Mouse (Mus musculus): ENCODE results near the gene Prn. TPM values are rescaled to one million over a fixed set of nuclear protein-coding genes. Genes with fewer than 3 reads are reported as not detected.

The Prn gene
- polyA plus RNA-seq, 1 experiment from 2014 or later, result not detected

GRCm38 (mm10) chr2:131935390-131936105 is 25.8 kb downstream of the Prn start:
- no peaks in the 10 kb centered on the region for H3K27me3 ChIP-seq
- no peak overlapping the region for H3K4me2 ChIP-seq
- no peak overlapping the region for H3K4me3 ChIP-seq (replicated peaks)
- H3K9me3 ChIP-seq (replicated peaks), result no peaks in the 10 kb centered on the region
- no peak overlapping the region for H3K9ac ChIP-seq
- peak; percentile 55; the same call in 1 of the 2 replicates for ATAC-seq (ENCODE audit: insufficient read depth)
- no peak overlapping the region for H3K27ac ChIP-seq (replicated peaks)
- WGBS (ENCODE audit: insufficient replicate concordance), result 59% methylated on average over 10 of the region's 10 CpGs
- H3K36me3 ChIP-seq (replicated peaks), result peaks cover 11% of the 10 kb centered on the region
- peaks cover 41% of the 10 kb centered on the region for H3K4me1 ChIP-seq (replicated peaks)

GRCm38 (mm10) chr2:131936410-131936809 is 26.7 kb downstream of the Prn start:
- no peak overlapping the region for H3K4me3 ChIP-seq (replicated peaks)
- H3K27ac ChIP-seq (replicated peaks), result no peak overlapping the region
- H3K9me3 ChIP-seq (replicated peaks), result no peaks in the 10 kb centered on the region
- peaks cover 49% of the 10 kb centered on the region for H3K4me1 ChIP-seq (replicated peaks)
- H3K36me3 ChIP-seq (replicated peaks), result peaks cover 11% of the 10 kb centered on the region
- no peak overlapping the region for H3K4me2 ChIP-seq
- H3K27me3 ChIP-seq, result no peaks in the 10 kb centered on the region
- no peak overlapping the region for H3K9ac ChIP-seq
- no peak for ATAC-seq (ENCODE audit: insufficient read depth)
- WGBS (ENCODE audit: insufficient replicate concordance), result 85% methylated on average over 10 of the region's 10 CpGs

- Histone ChIP-seq H3K27me3 (no peaks in the 10 kb centered on the region), H3K36me3 (replicated peaks) (peaks cover 11% of the 10 kb centered on the region), H3K4me3 (replicated peaks) (no peak overlapping the region), H3K4me1 (replicated peaks) (peaks cover 35% of the 10 kb centered on the region), H3K9me3 (replicated peaks) (no peaks in the 10 kb centered on the region), H3K27ac (replicated peaks) (peak overlapping the region; percentile 81), H3K4me2 (no peak overlapping the region), H3K9ac (no peak overlapping the region)
- 29% methylated on average over 8 of the region's 8 CpGs for WGBS (ENCODE audit: insufficient replicate concordance)
- no peak for ATAC-seq (ENCODE audit: insufficient read depth)
These were observed 29.8 kb downstream of the Prn start for GRCm38 (mm10) chr2:131939404-131940111.

GRCm38 (mm10) chr2:131940506-131940905 is 30.7 kb downstream of the Prn start:
- peaks cover 29% of the 10 kb centered on the region for H3K4me1 ChIP-seq (replicated peaks)
- H3K36me3 ChIP-seq (replicated peaks), result peaks cover 11% of the 10 kb centered on the region
- 16% methylated on average over 3 of the region's 3 CpGs for WGBS (ENCODE audit: insufficient replicate concordance)
- ATAC-seq (ENCODE audit: insufficient read depth), result peak; percentile 81
- no peak overlapping the region for H3K4me3 ChIP-seq (replicated peaks)
- H3K27me3 ChIP-seq, result no peaks in the 10 kb centered on the region
- peak overlapping the region; percentile 21; the same call in 1 of the 2 replicates for H3K9ac ChIP-seq
- peak overlapping the region; percentile 81 for H3K27ac ChIP-seq (replicated peaks)
- H3K9me3 ChIP-seq (replicated peaks), result no peaks in the 10 kb centered on the region
- peak overlapping the region; percentile 39 for H3K4me2 ChIP-seq

- H3K4me2 ChIP-seq, result no peak overlapping the region
- no peak for ATAC-seq (ENCODE audit: insufficient read depth)
- H3K9ac ChIP-seq, result no peak overlapping the region
- no peaks in the 10 kb centered on the region for H3K9me3 ChIP-seq (replicated peaks)
- no peak overlapping the region for H3K4me3 ChIP-seq (replicated peaks)
- WGBS (ENCODE audit: insufficient replicate concordance), result 69% methylated on average over 6 of the region's 6 CpGs
- H3K27ac ChIP-seq (replicated peaks), result no peak overlapping the region
- H3K27me3 ChIP-seq, result no peaks in the 10 kb centered on the region; the same call in 1 of the 2 replicates
- peaks cover 24% of the 10 kb centered on the region for H3K4me1 ChIP-seq (replicated peaks)
- H3K36me3 ChIP-seq (replicated peaks), result peaks cover 9% of the 10 kb centered on the region
These were observed 31.7 kb downstream of the Prn start for GRCm38 (mm10) chr2:131941501-131941900.

- H3K9ac ChIP-seq, result no peak overlapping the region
- peaks cover 11% of the 10 kb centered on the region; the same call in 1 of the 2 replicates for H3K27me3 ChIP-seq
- no peak overlapping the region for H3K27ac ChIP-seq (replicated peaks)
- no peaks in the 10 kb centered on the region for H3K9me3 ChIP-seq (replicated peaks)
- no peak overlapping the region for H3K4me3 ChIP-seq (replicated peaks)
- H3K36me3 ChIP-seq (replicated peaks), result no peaks in the 10 kb centered on the region
- ATAC-seq (ENCODE audit: insufficient read depth), result no peak
- 28% methylated on average over 1 of the region's 1 CpGs for WGBS (ENCODE audit: insufficient replicate concordance)
- peaks cover 22% of the 10 kb centered on the region for H3K4me1 ChIP-seq (replicated peaks)
- no peak overlapping the region for H3K4me2 ChIP-seq
These were observed 34.6 kb downstream of the Prn start for GRCm38 (mm10) chr2:131944370-131944769.

GRCm38 (mm10) chr2:131945225-131945624 is 35.5 kb downstream of the Prn start:
- H3K4me3 ChIP-seq (replicated peaks), result no peak overlapping the region
- H3K27ac ChIP-seq (replicated peaks), result no peak overlapping the region
- no peak overlapping the region for H3K9ac ChIP-seq
- peaks cover 15% of the 10 kb centered on the region for H3K27me3 ChIP-seq
- H3K4me2 ChIP-seq, result no peak overlapping the region
- H3K9me3 ChIP-seq (replicated peaks), result no peaks in the 10 kb centered on the region
- WGBS (ENCODE audit: insufficient replicate concordance), result 34% methylated on average over 8 of the region's 8 CpGs
- ATAC-seq (ENCODE audit: insufficient read depth), result no peak
- H3K4me1 ChIP-seq (replicated peaks), result peaks cover 13% of the 10 kb centered on the region
- no peaks in the 10 kb centered on the region for H3K36me3 ChIP-seq (replicated peaks)

GRCm38 (mm10) chr2:131945765-131946164 is 36.0 kb downstream of the Prn start:
- no peaks in the 10 kb centered on the region for H3K9me3 ChIP-seq (replicated peaks)
- ATAC-seq (ENCODE audit: insufficient read depth), result no peak
- no peaks in the 10 kb centered on the region for H3K36me3 ChIP-seq (replicated peaks)
- peaks cover 8% of the 10 kb centered on the region for H3K4me1 ChIP-seq (replicated peaks)
- no peak overlapping the region for H3K4me3 ChIP-seq (replicated peaks)
- no peak overlapping the region for H3K4me2 ChIP-seq
- no peak overlapping the region for H3K9ac ChIP-seq
- no peak overlapping the region for H3K27ac ChIP-seq (replicated peaks)
- 67% methylated on average over 6 of the region's 6 CpGs for WGBS (ENCODE audit: insufficient replicate concordance)
- peaks cover 21% of the 10 kb centered on the region for H3K27me3 ChIP-seq

GRCm38 (mm10) chr2:131946351-131946750 is 36.6 kb downstream of the Prn start:
- Histone ChIP-seq H3K9ac (no peak overlapping the region), H3K9me3 (replicated peaks) (no peaks in the 10 kb centered on the region), H3K36me3 (replicated peaks) (no peaks in the 10 kb centered on the region), H3K27ac (replicated peaks) (no peak overlapping the region), H3K4me2 (no peak overlapping the region), H3K4me3 (replicated peaks) (no peak overlapping the region), H3K27me3 (peaks cover 25% of the 10 kb centered on the region), H3K4me1 (replicated peaks) (peaks cover 2% of the 10 kb centered on the region; the same call in 1 of the 2 replicates)
- no peak for ATAC-seq (ENCODE audit: insufficient read depth)
- WGBS (ENCODE audit: insufficient replicate concordance), result 82% methylated on average over 16 of the region's 16 CpGs

- no peak overlapping the region for H3K4me2 ChIP-seq
- no peak overlapping the region for H3K27ac ChIP-seq (replicated peaks)
- H3K27me3 ChIP-seq, result peaks cover 43% of the 10 kb centered on the region
- no peak overlapping the region for H3K9ac ChIP-seq
- no peaks in the 10 kb centered on the region for H3K36me3 ChIP-seq (replicated peaks)
- H3K4me3 ChIP-seq (replicated peaks), result no peak overlapping the region
- H3K9me3 ChIP-seq (replicated peaks), result no peaks in the 10 kb centered on the region
- 60% methylated on average over 3 of the region's 3 CpGs for WGBS (ENCODE audit: insufficient replicate concordance)
- no peaks in the 10 kb centered on the region for H3K4me1 ChIP-seq (replicated peaks)
- ATAC-seq (ENCODE audit: insufficient read depth), result no peak
These were observed 38.4 kb downstream of the Prn start for GRCm38 (mm10) chr2:131948156-131948555.

- no peak overlapping the region for H3K4me3 ChIP-seq (replicated peaks)
- 56% methylated on average over 11 of the region's 11 CpGs for WGBS (ENCODE audit: insufficient replicate concordance)
- no peak overlapping the region for H3K4me2 ChIP-seq
- no peaks in the 10 kb centered on the region for H3K4me1 ChIP-seq (replicated peaks)
- H3K27me3 ChIP-seq, result peaks cover 52% of the 10 kb centered on the region
- H3K9ac ChIP-seq, result no peak overlapping the region
- H3K27ac ChIP-seq (replicated peaks), result no peak overlapping the region
- ATAC-seq (ENCODE audit: insufficient read depth), result no peak
- no peaks in the 10 kb centered on the region for H3K36me3 ChIP-seq (replicated peaks)
- H3K9me3 ChIP-seq (replicated peaks), result no peaks in the 10 kb centered on the region
These were observed 39.3 kb downstream of the Prn start for GRCm38 (mm10) chr2:131948916-131949639.
